Mouse (Mus musculus) small intestine, adult 2 months (tissue): ENCODE measurements around the gene Ros1. TPM values are rescaled to one million over a fixed set of nuclear protein-coding genes. Genes with fewer than 3 reads are reported as not detected.

Source experiments
- H3K27ac ChIP-seq: fragments of 200-500 bp; 2 replicates; pipeline ENCODE4 v1.5.1; 2012; ENCODE audit warnings: low read depth, low read length, control low read depth, inconsistent platforms; ENCODE audit not compliant: insufficient read depth
- H3K27me3 ChIP-seq: fragments of 200-500 bp; 2 replicates; pipeline ENCODE4 v1.6.1; 2012; ENCODE audit warnings: mild to moderate bottlenecking, moderate library complexity, low read length, inconsistent platforms; ENCODE audit not compliant: control insufficient read depth, insufficient read depth
- H3K36me3 ChIP-seq: fragments of 200-500 bp; 2 replicates; pipeline ENCODE4 v1.6.1; 2012; ENCODE audit warnings: mild to moderate bottlenecking, low read length, control low read depth, inconsistent platforms; ENCODE audit not compliant: control insufficient read depth, insufficient read depth
- H3K4me1 ChIP-seq: fragments of 200-500 bp; 2 replicates; pipeline ENCODE4 v1.6.1; 2012; ENCODE audit warnings: low read length, inconsistent platforms, mixed read lengths; ENCODE audit not compliant: control insufficient read depth, insufficient read depth, insufficient read length
- H3K4me3 ChIP-seq: fragments of 200-500 bp; 2 replicates; pipeline ENCODE4 v1.5.1; 2012; ENCODE audit warnings: low read depth, mild to moderate bottlenecking, control low read depth, inconsistent platforms, low read length, moderate library complexity
- CTCF ChIP-seq: fragments of 200-500 bp; IDR thresholded peaks from 2 replicates; pipeline ENCODE4 v1.5.1; 2012; ENCODE audit warnings: low read depth, mild to moderate bottlenecking, control low read depth, inconsistent platforms, low read length, moderate library complexity, mixed read lengths; ENCODE audit not compliant: insufficient replicate concordance, insufficient read length; ENCODE audit errors: extremely low read depth
- POLR2A ChIP-seq: fragments of 200-500 bp; IDR thresholded peaks from 2 replicates; pipeline ENCODE4 v1.6.1; 2012; ENCODE audit warnings: low read depth, mild to moderate bottlenecking, control low read depth, inconsistent platforms, low read length, moderate library complexity
- WGBS: fragments of 180-500 bp; shearing (Covaris S2); methylation state at CpG from one replicate; pipeline ENCODE4 v1.1.7; 2018; 5-methylcytosine and 5-hydroxymethylcytosine counted together
- polyA plus RNA-seq: library from polyadenylated mRNA; depleted of rRNA; stranded (reverse); fragments of >200 nt; gene quantifications from 2 replicates; pipeline ENCODE4 v1.2.3, GENCODE M21; 2012; rRNA removed

The Ros1 gene
- polyA plus RNA-seq, 1 experiment, result 0.03 TPM

DNA sequence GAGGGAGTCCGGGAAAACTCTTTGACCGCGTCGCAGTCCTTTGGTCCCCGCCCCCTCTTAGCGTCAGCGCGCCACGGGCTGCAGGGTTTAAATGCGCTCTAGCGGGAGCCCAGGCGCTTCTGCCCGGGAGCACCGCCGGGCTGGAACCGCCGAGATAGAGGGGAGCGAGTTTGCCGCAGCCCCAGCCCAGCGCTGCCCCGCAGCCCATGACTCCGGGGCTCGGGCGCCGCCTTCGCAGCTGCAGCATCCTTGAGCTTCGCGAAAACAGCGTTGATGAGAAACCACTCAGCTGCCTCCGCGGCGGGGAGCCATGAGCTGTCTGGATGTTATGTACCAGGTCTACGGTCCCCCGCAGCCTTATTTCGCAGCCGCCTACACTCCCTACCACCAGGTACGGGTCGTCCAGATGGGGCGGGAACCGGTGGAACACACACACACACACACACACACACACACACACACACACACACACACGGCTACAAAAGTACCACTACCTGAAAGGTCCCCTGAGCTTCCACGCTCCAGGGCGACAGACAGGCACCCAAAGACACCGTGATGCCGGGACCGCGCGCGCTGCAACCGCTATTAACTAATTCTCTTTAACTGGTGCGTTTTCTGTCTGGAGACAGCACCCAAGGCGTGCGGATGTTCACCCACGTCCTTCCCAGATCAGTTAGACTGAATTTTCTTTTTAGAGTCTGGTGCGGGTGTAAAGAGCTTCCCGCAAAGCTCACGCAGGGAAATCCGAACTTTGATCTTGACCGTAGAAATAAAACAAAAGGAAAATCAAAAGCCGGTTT is 172.4 kb downstream of the Ros1 start, which contains the start of gene Vgll2:
Vgll2 (plus strand) TSS at position 90 of the 800 bp plus-strand sequence.
- Histone ChIP-seq H3K4me1 (0 out of 2 replicates have a peak, but pooled peaks cover 2% of the 10 kb centered on the region), H3K27ac (no peak within 1 kb of the TSS), H3K27me3 (peaks cover 31% of the 10 kb centered on the region), H3K36me3 (no peaks in the 10 kb centered on the region), H3K4me3 (peak within 1 kb of the TSS; percentile 36)
- no peak for TF ChIP-seq POLR2A
- TF ChIP-seq CTCF, result no peak
- 1% methylated on average over 60 of the region's 60 CpGs for WGBS

DNA sequence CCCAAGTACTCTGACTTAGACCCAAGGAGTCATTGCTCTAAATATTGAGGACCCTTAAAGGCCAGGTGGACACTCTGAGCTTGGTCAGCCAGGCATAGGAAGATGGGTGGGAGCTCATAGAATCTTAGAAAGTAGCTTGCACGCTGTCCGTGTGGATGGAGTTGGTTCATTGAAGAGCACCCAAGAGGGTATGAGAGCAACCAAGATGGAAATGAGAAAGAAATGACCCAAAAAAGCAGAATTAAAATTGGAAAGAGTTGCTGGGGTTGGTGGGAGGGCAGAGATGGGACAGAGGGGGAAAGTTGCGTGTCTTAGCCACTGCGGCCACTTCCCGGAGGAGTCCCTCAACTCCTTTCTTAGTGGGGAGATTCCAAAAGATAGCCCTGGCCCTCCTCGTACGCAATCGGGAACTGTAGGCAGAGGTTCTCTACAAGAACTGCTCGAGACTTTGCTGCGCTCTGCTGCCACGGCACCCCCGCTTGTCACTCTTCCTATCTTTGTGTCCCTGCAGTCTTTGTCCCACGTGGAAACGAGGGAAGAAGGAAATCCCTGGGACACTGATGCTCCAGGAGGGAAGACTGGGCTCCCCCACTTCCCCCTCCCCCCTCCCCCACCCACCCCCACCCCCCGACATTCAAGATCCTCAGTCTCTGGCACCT is 173.2 kb downstream of the Ros1 start:
- Histone ChIP-seq H3K4me1 (0 out of 2 replicates have a peak, but pooled peaks cover 2% of the 10 kb centered on the region), H3K36me3 (no peaks in the 10 kb centered on the region), H3K27ac (no peak overlapping the region), H3K4me3 (no peak overlapping the region; the same call in 1 of the 2 replicates), H3K27me3 (peaks cover 28% of the 10 kb centered on the region)
- no peak for TF ChIP-seq CTCF
- no peak for TF ChIP-seq POLR2A
- 4% methylated on average over 15 of the region's 15 CpGs for WGBS

DNA sequence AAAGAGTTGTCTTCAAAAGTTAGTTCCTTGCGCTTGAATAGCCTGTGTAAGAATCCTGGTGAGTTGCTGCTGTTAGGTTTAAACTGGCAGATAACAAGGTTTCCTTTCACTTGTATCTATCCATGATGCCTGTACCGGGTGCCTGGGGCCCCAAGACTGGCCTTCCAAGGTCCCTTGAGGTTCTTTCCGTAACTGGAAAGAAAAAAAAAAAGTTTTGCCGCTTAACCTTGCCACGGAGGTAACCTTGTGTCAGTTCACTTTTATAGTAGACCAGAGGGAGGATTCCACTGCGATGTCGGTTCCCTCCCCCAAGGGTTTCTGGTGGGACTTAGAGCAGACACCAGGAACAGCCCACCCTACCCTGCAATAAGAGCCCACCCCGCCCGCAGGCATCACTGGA is 173.8 kb downstream of the Ros1 start:
- Histone ChIP-seq H3K4me3 (no peak overlapping the region), H3K27me3 (peaks cover 28% of the 10 kb centered on the region), H3K27ac (no peak overlapping the region), H3K4me1 (0 out of 2 replicates have a peak, but pooled peaks cover 2% of the 10 kb centered on the region), H3K36me3 (no peaks in the 10 kb centered on the region)
- no peak for TF ChIP-seq CTCF
- WGBS, result 6% methylated on average over 9 of the region's 9 CpGs

DNA sequence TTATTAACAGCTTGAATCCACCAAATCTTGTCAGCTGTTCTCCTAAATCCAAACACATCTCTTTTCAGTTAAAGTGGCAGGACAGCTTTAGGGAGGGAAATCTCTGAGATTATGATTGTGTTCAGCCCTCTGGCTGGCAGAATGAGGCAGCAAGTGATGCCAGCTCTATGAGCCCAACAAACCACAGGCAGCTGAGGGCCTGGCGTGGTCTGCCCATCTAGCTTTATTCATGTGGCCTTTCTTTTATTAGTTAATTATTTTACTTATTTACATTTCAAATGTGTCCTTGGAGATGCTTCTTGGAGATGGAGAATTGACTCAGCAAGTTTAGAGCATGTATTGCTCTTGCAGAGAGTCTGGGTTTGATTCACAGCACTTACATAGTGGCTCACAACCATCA is 176.6 kb downstream of the Ros1 start:
- no peaks in the 10 kb centered on the region for H3K36me3 ChIP-seq
- H3K4me1 ChIP-seq, result 0 out of 2 replicates have a peak, but pooled peaks cover 2% of the 10 kb centered on the region
- WGBS, result 85% methylated on average over 1 of the region's 1 CpGs
- TF ChIP-seq CTCF (no peak), POLR2A (no peak)
- H3K27ac ChIP-seq, result no peak overlapping the region
- peaks cover 28% of the 10 kb centered on the region for H3K27me3 ChIP-seq
- H3K4me3 ChIP-seq, result no peak overlapping the region

Other genes with a start within 250 kb of the Ros1 start
- gene Vgll2, start 172.7 kb downstream of the Ros1 start, polyA plus RNA-seq, result not detected in 2 replicates
- 13.7 and 21.0 TPM in 2 replicates for gene Dcbld1, start 38.4 kb upstream of the Ros1 start, polyA plus RNA-seq
- gene Gm26741, start 163.5 kb upstream of the Ros1 start, polyA plus RNA-seq, result not detected in 2 replicates
- gene Gopc, start 186.9 kb upstream of the Ros1 start, polyA plus RNA-seq, result 1.6 and 2.6 TPM in 2 replicates
- gene Nepn, start 193.7 kb upstream of the Ros1 start, polyA plus RNA-seq, result not detected in 2 replicates
- 19.0 and 25.2 TPM in 2 replicates for gene Nus1, start 222.3 kb upstream of the Ros1 start, polyA plus RNA-seq